Mouse (Mus musculus) heart, postnatal 0 days (tissue): ENCODE measurements around the gene Agxt2. TPM values are rescaled to one million over a fixed set of nuclear protein-coding genes. Genes with fewer than 3 reads are reported as not detected.

ENCODE experiments used
- ATAC-seq: fragments of 200-750 bp; cut with Nextera tagmentation; 2 replicates; pipeline ENCODE4 v1.8.0; 2017; ENCODE audit warnings: low read depth, moderate number of reproducible peaks, moderate library complexity; ENCODE audit not compliant: insufficient read depth
- DNase-seq: peaks from one replicate; pipeline ENCODE4 v3.0.0-alpha.2; 2016; ENCODE audit warnings: low spot score
- H3K27ac ChIP-seq: fragments of 300-500 bp; sonication (generic); 2 replicates; pipeline ENCODE4 v1.5.1; 2014; ENCODE audit warnings: low read depth, mild to moderate bottlenecking
- H3K27me3 ChIP-seq: fragments of 300-500 bp; sonication (generic); 2 replicates; pipeline ENCODE4 v1.6.1; 2014; ENCODE audit warnings: low read length, mixed read lengths; ENCODE audit not compliant: control insufficient read depth, insufficient read depth
- H3K36me3 ChIP-seq: fragments of 300-500 bp; sonication (generic); replicated peaks from 2 replicates; pipeline ENCODE4 v1.6.1; 2014; ENCODE audit warnings: low read length, mixed read lengths; ENCODE audit not compliant: control insufficient read depth, insufficient read depth
- H3K4me1 ChIP-seq: fragments of 300-500 bp; sonication (generic); 2 replicates; pipeline ENCODE4 v1.6.1; 2014; ENCODE audit warnings: antibody characterized with exemption; ENCODE audit not compliant: control insufficient read depth, insufficient read depth
- H3K4me2 ChIP-seq: fragments of 300-500 bp; sonication (generic); 2 replicates; pipeline ENCODE4 v1.6.1; 2014; ENCODE audit warnings: low read depth, mild to moderate bottlenecking, low read length, moderate library complexity
- H3K4me3 ChIP-seq: fragments of 300-500 bp; sonication (generic); 2 replicates; pipeline ENCODE4 v1.5.1; 2014; ENCODE audit warnings: low read depth, low read length
- H3K9ac ChIP-seq: fragments of 300-500 bp; sonication (generic); replicated peaks from 2 replicates; pipeline ENCODE4 v1.6.1; 2014; ENCODE audit warnings: low read depth, low read length, mixed read lengths
- H3K9me3 ChIP-seq: fragments of 300-500 bp; sonication (generic); replicated peaks from 2 replicates; pipeline ENCODE4 v1.6.1; 2016; ENCODE audit warnings: low read length; ENCODE audit not compliant: control insufficient read depth
- CTCF ChIP-seq: IDR thresholded peaks from 2 replicates; pipeline ENCODE4 v1.5.1; 2016; ENCODE audit warnings: antibody characterized with exemption, control low read depth, low read depth
- EP300 ChIP-seq: IDR thresholded peaks from 2 replicates; pipeline ENCODE4 v1.6.1; 2016; ENCODE audit warnings: antibody characterized with exemption, low read depth
- WGBS: fragments of 180-500 bp; shearing (Covaris S2); extraction: QIAGEN DNeasy Blood & Tissue Kit; methylation state at CpG from one replicate; pipeline ENCODE4 v1.1.7; 2014; 5-methylcytosine and 5-hydroxymethylcytosine counted together
- polyA plus RNA-seq: library from polyadenylated mRNA; unstranded; fragments of >200 nt; fragmentation: Nextera tagmentation; extraction: Ambion mirVana; gene quantifications from 2 replicates; pipeline ENCODE4 v1.2.1, GENCODE M21; 2015
- total RNA-seq: library from RNA; depleted of rRNA; stranded (reverse); fragments of >200 nt; gene quantifications from 2 replicates; pipeline ENCODE4 v1.2.3, GENCODE M21; 2014; ENCODE audit warnings: low replicate concordance

Agxt2 gene
- total and polyA plus RNA-seq, 2 experiments from 2014 or later: not detected

DNA sequence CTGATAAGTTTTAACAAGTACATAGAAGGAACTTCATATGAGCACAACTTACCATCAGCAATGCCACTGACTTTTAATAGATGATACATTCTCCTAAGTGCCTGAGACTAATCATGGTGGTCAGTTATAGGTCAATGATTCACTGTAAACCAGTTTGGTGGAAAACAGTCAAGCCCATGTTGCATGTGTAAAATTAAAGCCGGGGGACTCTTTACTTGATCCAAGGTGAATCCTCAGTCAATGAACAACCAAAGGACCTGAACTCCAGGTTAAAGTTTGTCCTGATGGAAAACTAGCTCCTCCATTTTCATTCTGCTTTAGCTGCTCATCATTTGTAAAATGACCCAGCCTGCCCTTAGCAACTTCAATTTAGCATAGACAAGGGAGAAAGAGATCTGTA, 25.8 kb upstream of the Agxt2 start:
- Histone ChIP-seq H3K4me2 (no peak overlapping the region), H3K9me3 (no peaks in the 10 kb centered on the region), H3K36me3 (no peaks in the 10 kb centered on the region), H3K4me1 (no peaks in the 10 kb centered on the region), H3K4me3 (no peak overlapping the region), H3K27ac (no peak overlapping the region), H3K27me3 (no peaks in the 10 kb centered on the region), H3K9ac (no peak overlapping the region)
- TF ChIP-seq CTCF: no peak
- no peak for TF ChIP-seq EP300
- no peak for DNase-seq
- WGBS: 78% methylated on average over 1 of the region's 1 CpGs
- no peak for ATAC-seq

DNA sequence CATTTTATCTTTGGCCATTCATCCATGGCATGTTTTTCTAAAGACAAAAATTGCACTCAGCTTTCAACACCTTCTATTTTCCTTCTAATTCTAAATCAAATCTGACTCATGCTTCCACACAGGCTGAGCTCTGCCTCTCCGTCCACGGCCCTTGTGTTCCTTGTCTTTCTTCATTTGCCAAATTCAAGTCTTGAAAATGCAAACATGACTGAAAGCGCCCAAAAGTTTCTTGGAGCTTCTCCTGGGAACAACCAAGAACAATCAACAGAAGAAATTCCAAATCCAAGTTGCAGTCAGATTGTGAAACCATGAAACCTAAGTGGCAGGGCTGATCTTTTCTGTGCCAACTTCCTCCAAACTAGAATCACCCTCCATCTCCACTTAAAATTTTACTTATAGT, 19.7 kb upstream of the Agxt2 start:
- Histone ChIP-seq H3K4me3 (no peak overlapping the region), H3K27me3 (no peaks in the 10 kb centered on the region), H3K4me2 (no peak overlapping the region), H3K4me1 (no peaks in the 10 kb centered on the region), H3K9me3 (no peaks in the 10 kb centered on the region), H3K27ac (no peak overlapping the region), H3K36me3 (no peaks in the 10 kb centered on the region), H3K9ac (no peak overlapping the region)
- ATAC-seq: no peak
- DNase-seq: no peak
- 55% methylated on average over 3 of the region's 3 CpGs for WGBS
- TF ChIP-seq EP300: no peak
- TF ChIP-seq CTCF: no peak

DNA sequence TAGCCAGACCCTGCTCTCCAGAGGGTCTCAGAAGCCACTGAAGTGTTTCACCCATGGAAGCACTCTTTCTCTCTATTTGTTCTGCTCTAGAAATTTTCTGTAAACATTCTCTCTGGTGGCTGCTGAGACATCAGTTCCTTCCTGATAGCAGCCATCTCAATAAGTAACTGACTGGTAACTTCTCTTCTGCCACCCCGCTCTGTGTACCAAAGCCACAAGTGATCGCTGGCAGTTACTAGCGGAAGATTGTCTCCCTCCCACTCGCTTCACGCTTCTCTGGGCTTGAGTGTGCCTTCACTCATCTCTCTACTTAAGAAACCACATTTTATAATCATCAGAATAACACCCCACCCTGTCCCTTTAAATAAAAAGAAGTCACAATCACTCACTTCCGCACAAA, 11.3 kb upstream of the Agxt2 start:
- ATAC-seq (no peak), DNase-seq (no peak)
- WGBS: 81% methylated on average over 6 of the region's 6 CpGs

DNA sequence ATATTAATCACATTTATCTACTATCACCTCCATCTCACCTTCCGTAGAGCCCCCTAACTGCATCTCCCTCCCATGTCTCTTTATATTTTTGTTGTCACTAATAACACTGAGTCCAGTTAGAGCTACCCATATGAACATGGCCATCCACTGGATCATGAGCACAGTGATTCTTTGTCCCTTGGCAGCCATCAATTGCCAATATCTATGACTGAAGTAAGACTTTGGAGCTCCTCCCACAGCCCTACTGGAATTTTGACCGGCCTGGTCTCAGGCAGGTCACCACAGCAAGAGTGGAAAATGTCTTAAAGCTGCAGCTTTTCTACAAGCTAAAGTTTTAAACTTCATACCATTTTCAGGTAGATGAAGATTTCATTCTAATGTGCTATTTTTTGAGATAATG, 8.0 kb downstream of the Agxt2 start:
- no peak for ATAC-seq
- DNase-seq: no peak
- Histone ChIP-seq H3K9ac (no peak overlapping the region), H3K27me3 (no peaks in the 10 kb centered on the region), H3K9me3 (no peaks in the 10 kb centered on the region), H3K4me3 (no peak overlapping the region), H3K4me1 (no peaks in the 10 kb centered on the region), H3K27ac (no peak overlapping the region), H3K4me2 (no peak overlapping the region), H3K36me3 (no peaks in the 10 kb centered on the region)
- WGBS: 85% methylated on average over 2 of the region's 2 CpGs
- TF ChIP-seq EP300 (no peak), CTCF (no peak)

More for the DNA sequence above, 11.3 kb upstream of the Agxt2 start:
- Histone ChIP-seq H3K9ac (no peak overlapping the region), H3K9me3 (no peaks in the 10 kb centered on the region), H3K27ac (no peak overlapping the region), H3K4me2 (no peak overlapping the region), H3K27me3 (no peaks in the 10 kb centered on the region), H3K36me3 (no peaks in the 10 kb centered on the region), H3K4me3 (no peak overlapping the region), H3K4me1 (no peaks in the 10 kb centered on the region)
- TF ChIP-seq CTCF: no peak
- TF ChIP-seq EP300: no peak

DNA sequence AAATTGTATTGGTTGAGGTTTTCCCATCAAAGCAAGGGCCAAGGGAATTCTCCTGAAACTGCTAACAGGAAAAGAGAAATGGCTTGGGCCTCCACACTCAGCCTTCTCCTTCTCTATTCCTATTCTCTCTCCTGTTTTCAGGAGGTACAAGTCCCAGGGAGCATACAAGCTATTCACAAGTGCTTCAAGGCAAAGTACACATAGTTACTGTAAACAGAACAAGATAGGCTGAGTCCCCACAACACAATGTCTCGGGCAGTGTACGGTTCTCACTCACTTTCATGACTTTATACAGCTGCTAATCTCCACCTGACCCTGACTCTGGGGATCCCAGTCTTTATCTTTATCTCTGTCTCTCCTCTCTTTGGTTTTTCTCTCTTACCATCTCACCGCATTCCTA, 17.1 kb downstream of the Agxt2 start:
- TF ChIP-seq CTCF: no peak
- no peak for TF ChIP-seq EP300
- no peak overlapping the region for H3K4me2 ChIP-seq
- no peak for ATAC-seq
- H3K9ac ChIP-seq: no peak overlapping the region
- H3K36me3 ChIP-seq: no peaks in the 10 kb centered on the region
- no peak for DNase-seq
- 9% methylated on average over 3 of the region's 3 CpGs for WGBS
- peaks cover 6% of the 10 kb centered on the region; the same call in 1 of the 2 replicates for H3K4me1 ChIP-seq
- no peaks in the 10 kb centered on the region for H3K27me3 ChIP-seq
- no peaks in the 10 kb centered on the region for H3K9me3 ChIP-seq
- no peak overlapping the region for H3K4me3 ChIP-seq
- H3K27ac ChIP-seq: no peak overlapping the region

DNA sequence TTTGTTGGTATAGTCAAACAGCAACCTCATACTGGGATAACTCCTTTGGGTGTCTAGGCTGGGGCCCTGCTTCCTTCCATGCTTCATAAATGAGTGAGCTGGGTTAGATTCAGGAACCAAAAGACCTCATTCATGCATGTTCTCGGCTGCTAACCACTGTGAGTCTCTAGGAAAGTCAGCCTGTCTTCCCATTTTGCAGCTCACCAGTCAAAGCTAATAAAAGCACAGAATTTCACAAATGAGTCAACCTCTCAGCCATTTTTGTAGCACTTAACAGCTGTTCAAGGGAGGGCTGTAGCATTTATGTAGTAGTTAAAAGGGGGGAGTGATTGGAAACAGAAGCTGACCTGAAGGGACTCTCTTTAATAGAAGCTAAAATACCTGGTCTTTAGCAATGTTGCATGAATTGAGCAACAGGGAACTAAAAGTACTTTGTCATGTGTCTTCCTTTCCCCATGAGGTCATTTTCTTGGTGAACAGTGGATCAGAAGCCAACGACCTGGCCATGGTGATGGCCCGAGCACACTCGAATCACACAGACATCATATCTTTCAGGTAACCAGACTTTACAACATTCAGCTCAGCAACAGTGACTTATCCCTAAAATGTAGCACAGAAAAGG, 20.1 kb downstream of the Agxt2 start:
- no peaks in the 10 kb centered on the region for H3K36me3 ChIP-seq
- H3K27ac ChIP-seq: no peak overlapping the region
- H3K27me3 ChIP-seq: no peaks in the 10 kb centered on the region
- ATAC-seq (no peak), DNase-seq (no peak)
- TF ChIP-seq CTCF: no peak
- TF ChIP-seq EP300: no peak
- 84% methylated on average over 4 of the region's 4 CpGs for WGBS
- no peaks in the 10 kb centered on the region for H3K9me3 ChIP-seq
- peaks cover 6% of the 10 kb centered on the region; the same call in 1 of the 2 replicates for H3K4me1 ChIP-seq
- no peak overlapping the region for H3K9ac ChIP-seq
- no peak overlapping the region for H3K4me2 ChIP-seq
- no peak overlapping the region for H3K4me3 ChIP-seq
